Mouse (Mus musculus) right cerebral cortex, postnatal 4 days (tissue): ENCODE results near the gene Dusp3.

Experiments used
- DNase-seq: peaks from one replicate; pipeline ENCODE4 v3.0.0-alpha.2; 2022

Gene Dusp3

DNA sequence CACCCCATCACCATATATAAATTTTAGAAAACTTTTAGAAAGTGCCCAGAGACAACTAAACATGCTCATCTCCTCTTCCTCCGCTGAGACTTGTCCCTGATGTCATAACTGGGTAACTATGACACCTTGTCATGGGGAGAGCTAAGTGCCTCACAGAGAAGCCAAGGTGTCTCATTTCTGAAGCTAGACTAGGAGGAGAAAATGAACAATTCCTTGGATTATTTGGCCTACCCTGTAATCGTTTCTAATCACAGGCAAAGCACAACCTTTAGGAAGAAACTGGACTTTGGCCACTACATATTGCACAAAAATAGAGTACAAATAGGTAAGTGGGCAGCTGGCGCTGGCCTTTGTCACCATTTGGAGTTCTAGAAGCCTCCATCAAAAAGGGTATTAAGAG lies at the start of gene Dusp3:
Gene Dusp3, minus strand, starts transcription at position 101 of the 400 bp plus-strand sequence.
- no peak for DNase-seq

DNA sequence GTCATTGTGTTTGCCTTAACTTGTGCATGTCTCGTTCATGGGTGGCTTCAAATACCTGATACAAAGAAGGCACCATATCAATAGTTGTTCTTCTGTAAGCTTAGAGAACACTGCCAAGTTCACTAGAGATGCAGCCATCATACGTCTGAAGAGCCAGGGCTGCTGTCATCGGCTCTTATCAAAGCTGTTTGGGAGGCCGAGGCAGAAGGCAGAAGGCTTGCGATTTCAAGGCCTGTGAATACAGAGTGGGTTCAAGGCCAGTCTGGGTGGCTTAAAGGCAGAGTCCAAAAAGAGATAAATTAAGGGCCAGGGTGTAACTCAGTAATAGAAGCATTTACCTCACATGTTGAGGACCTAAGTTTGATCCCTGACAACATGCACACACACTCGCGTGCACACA lies 49.5 kb upstream of the Dusp3 start:
- DNase-seq, result no peak

DNA sequence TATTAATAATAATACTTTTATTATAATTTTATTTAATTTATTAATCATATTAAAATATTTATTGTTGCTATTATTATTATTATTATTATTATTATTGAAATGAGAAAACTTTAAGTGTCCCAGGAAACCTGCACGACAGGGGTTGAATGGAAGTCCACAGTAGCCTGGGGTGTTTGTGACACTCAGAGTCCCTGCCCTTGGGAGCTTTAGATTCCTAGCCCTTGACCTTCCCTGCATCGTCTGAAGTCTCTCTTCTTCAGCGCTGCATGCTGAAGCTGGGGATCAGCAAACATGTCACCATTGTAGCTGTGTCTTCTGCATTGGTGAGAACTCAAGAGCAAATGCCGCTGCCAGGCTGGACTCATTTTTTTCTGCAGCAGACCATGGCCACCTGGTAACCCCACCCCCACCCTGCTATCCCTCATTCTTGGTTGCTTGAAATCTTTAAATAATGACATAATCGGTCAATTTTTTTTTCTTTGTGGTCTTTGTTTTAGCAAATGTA lies 48.7 kb upstream of the Dusp3 start:
- DNase-seq, result no peak

DNA sequence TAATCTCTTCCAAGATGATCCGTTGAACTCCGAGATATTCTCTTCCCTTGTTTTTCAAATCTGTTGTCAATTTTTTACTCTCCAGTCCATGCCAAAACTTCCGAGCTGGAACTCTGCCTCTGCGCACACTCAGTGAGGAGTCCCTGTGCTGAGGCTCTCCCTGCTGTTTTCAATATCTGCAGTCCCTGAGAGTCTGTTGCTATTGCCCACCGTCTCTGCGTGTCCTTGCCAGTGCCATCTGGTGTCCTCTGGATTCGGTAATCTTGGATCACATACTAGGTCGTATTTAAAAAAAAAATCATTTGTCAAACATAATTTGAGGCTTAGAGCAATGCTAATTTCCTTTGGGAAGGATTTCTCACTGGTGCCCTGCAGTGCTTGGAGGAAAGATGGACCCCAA lies 48.1 kb upstream of the Dusp3 start:
- DNase-seq, result no peak

DNA sequence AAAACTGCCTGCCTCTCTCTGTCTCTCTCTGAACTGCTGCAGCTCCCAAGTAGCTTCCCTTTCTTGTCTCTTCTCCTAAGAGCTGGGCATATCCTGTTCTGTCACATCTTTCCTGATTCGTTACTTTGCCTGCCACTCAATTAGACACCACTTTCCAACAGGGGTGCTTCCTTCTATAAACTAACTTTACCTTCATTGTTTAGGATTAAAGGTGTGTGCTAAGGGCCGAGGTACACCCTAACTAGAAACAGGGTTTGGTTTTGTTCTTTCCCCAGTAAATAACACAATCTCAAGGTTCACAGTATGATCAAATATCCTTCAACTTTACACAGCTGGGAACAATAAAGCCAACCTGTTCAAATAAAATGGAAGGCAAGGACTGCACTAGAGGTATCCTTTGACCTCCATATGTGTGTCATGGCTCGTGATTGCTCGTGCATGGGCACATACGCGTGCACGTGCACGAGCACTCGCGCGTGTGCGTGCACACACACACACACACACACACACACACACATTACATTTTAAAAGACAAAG lies 46.3 kb upstream of the Dusp3 start:
- DNase-seq, result no peak

DNA sequence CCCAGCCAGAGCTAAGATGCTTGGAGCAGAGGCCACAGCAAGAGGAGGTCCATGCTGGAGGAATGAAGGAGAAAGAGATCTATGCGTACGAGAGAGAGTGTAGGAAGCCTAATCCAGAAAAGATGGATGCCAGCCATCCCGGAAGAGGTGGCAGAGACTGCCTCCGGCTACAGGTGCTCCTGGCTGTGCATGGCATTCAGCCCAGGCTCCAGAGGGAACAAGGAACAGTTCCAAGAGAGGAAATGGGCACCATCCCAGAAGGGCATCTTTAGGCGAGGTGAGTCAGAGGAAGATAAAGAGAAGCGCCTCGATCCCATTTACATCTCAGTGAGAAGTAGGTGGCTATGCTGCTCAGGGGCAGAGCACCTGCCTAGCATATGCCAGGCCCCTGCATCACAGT lies 44.3 kb upstream of the Dusp3 start:
- no peak for DNase-seq

DNA sequence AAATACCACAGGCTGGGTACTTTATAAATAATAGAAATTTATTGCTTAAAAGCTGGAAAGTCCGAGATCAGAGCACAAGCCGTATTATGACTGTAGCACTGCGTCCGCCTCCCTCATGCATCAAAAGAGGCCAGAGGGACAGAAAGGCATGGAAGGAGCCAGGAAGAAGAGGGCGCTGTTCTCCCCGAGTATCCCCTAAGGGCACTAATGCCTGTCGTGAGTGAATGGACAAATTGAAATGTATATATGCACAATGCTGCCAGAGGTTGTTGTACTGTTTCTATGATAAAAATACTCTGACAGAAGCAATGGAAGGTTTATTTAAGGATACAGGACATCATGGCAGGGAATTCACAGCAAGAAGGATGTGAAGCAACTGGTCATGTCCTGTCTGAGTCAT lies 43.2 kb upstream of the Dusp3 start:
- no peak for DNase-seq

DNA sequence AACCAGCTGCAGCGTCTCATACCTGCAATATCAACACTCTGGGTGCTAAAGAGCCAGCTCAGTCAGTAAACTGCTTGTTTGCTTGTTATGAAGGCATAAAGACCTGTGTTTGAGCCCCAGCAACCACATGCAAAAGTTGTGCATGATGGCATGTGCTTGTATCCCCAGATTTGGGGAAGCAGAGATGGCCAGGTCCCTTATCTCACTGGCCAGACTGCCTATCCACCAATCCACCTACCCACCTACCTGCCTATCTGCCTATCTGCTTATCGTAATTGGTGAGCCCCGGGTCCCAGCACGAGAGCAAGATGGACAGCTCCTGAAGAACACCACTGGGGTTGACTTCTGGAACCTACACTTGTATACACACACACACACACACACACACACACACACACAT lies 42.5 kb upstream of the Dusp3 start:
- no peak for DNase-seq

DNA sequence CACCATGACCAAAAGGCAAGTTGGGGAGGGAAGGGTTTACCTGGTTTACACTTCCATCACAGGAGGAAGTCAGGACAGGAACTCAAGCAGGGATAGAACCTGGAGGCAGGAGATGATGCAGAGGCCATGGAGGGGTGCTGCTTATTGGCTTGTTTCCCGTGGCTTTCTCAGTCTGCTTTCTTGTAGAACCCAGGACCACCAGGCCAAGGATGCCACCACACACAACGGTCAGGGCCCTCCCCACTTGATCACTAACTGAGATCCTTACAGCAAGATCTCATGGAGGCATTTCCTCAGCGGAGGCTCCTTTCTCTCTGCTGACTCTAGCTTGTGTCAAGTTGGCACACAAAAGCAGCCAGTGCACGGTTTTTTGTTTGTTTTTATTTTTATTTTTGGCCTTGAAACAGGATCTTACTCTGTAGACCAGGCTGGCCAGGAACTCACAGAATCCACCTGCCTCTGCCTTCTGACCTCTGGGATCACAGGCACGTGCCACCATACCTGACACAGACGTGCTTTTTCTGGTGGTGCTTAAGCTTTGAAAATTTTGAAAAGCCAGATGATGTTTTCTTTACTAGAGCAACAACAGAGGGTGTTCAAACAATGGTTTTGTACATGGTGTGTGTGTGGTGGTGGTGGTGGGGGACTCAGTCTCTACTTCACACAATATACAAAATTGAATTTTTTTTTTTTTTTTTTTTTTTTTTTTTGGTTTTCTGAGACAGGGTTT lies 41.4 kb upstream of the Dusp3 start, which contains the start of gene Mpp3:
Gene Mpp3, minus strand, starts transcription at position 375 of the 730 bp plus-strand sequence.
- no peak for DNase-seq

DNA sequence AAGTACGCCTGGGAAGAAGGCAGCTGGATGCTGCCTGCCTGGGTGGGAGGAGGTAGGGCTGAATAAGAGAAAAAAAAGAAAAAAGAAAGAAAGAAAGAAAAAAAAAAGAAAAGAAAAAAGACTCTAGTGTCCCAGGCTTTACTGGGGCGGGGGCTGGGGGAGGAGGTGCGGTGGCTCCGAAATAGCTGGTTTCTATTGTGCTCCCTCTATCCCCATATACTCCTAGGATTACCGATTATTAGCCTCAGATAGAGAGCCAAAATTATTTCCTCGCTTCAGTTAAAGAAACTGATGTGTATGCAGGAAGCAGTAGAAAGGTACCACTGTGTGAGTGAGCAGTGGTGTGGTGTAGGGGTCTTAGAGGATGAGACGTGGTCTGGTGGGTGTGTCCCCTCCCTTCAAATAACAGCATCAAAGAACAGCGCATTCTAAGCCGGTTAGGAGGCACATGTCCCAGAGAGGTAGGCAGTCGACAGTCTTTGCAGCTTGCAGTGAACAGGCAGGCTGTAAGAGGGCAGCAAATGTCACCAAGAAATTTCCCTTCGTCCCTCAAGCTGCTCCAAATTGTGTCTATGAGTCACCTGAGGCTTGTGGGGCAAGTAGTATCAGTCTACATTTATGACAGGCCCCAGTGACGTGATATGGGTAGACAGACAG lies 40.7 kb upstream of the Dusp3 start:
- no peak for DNase-seq

DNA sequence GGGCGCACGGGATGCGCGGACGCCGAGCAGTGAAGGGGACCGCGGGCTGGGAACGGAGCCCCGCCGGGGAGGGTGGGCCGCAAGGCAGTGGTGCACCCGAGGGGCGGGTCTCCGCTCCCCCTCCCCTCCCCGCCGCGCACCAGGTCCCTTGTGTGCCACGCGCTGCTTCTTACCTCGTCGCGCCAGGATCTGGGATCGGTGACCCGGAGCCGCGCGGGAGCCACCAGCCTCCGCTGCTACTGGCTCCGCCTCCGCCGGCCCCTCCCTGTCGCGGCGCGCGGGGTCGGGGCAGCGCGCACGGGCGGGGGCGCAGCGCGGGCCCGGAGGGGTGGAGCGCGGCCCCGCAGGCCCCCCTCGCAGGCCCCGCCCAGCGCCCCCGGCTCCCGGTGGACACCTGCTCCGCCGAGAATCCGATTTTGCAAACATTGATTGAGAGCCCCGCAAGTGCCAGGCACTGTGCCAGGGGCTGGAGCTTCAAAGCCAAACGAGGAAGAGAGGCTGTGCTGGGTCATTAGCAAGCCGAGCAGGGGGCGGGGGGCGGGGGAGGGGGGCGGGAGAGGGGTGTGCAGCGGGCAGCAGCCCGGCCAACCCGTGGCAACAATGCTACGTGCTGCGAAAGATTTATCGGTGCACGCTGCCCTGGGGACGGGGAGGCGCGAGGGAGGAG lies 40.0 kb upstream of the Dusp3 start:
- DNase-seq, result peak; percentile 72

DNA sequence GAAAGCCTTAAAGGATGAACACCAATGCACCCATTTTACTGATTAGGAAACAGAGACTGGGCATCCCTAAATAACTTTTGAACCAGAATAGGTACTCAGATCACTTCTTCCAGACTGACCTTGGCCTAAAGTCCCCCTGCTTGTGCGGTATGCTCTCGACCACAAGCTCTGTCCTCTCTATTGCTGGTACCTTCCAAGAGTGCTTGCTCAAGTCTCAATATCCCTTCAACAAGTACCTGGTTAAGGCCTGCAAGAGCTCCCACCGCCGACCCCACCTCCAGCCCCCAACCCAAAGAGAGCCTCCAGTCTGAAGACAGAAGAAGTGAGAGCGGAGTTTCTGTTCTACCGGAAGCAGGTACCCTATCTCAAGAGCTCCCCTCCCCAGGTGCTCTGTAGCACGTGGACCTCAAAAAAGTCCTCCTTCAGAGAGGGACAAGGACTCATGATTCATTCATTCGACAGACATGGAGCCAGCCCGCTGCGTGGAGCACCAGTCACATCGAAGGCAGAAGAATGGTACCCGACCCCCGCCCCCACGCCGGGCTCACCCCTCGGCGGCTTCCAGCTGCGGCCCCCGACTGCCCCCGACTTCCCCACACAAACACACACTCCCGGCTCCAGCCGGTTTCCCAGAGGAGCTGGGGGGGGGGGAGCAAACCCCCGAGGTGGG lies 39.3 kb upstream of the Dusp3 start:
- DNase-seq, result peak; percentile 55

DNA sequence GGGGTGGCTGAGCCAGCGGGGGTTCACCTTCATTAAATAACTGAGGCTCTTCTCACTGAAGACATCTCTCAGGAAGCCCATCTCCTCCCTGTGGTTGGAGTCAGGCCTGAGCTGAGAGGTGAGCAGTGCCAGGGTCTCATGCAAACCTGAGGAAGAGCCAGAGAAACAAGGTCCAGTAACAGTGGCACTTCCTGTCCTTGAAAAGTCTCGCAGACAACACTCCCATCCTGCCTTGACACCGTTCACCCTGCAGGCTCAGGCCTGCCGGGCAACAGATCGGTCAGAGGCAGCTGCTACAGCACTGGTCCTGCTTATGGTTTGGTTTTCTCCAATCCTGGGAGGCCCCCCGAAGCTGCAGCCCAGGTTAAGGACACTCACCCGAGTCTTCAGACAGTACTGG lies 38.5 kb upstream of the Dusp3 start:
- no peak for DNase-seq

DNA sequence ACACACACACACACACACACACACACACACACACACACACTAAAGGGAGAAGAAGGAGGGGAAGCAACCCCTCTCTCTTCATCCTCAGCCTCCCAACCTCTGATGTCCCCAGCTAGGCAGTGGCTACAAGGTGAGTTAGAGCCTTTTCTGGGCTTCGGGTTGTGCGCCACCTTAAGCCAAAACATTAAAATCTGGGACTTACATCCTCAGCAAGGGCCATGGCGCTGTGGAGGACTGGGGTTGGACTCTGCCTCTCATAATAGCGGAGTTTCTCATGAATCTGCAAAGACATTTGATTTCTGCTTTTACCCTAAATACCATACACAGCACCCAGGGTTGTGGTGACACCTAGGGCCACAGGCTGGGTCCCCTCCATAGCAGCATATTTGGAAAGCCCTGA lies 38.1 kb upstream of the Dusp3 start:
- DNase-seq, result no peak

DNA sequence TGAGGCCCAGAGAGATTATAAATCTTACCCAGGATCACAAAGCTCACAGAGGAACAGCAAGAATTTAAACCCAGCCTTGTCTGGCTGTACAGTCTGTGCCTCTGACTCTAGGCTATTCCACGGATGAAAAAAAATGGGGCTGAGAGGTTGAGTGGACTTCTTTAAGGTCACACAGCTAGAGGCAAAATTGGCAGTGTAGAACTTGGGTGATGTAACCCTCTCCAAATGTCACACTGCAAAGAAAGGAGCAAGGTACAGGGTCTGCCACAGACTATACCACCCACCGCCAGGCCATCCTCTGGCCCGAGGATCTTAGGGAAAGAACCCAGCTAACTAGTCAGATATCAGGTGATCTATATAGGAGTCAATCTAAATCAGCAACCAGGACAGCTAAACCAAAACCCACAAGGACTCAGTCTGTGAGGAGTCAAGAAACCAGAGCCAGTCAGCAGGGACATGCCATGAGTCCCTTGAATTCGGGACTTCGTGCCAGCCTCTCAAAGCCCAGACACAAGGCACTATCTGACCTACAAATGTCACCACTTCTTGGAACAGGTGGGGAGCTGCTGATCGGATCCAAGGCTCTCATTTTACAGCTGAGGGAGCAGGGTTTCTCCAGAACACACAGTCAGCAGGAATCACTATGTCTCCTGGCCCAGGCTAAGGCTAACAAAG lies 37.4 kb upstream of the Dusp3 start:
- no peak for DNase-seq

DNA sequence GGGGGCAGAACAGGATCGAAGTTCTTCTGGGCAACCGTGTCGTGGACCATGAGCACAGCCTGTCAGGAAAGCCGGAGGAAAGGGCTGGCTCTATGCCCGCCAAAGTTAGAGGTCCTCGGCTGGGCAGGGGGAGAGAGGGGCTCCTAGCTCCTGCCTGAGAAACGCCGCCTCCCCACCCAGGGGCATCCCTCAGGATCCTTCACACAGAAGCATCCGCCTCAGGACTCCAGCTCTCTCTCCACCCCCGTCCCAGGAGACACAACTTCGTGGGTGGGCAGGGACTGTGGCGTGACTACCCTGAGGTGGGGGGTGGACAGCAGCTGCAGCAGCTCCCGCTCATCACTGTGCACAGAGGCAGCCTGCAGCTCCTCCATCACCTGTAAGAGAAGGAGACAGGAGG lies 36.6 kb upstream of the Dusp3 start:
- DNase-seq, result no peak

DNA sequence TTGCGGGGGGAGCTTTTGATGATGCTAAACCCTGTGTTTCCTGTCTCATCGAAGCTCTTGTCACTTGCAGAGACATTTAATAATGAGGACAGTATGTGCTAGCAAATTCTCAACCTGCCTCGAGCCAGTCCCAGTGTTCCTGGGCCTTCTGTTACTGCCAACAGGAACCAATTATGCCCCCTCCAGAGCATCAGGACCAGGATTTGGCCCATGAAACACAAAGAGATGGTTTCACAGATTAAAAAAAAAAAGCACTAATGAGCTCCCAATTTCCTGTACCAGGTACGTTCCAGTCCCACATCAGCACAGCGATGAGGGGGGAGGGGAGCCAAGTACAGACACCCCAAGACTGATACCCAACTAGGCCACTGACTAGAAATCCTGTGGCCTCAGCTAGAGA lies 34.4 kb upstream of the Dusp3 start:
- no peak for DNase-seq

DNA sequence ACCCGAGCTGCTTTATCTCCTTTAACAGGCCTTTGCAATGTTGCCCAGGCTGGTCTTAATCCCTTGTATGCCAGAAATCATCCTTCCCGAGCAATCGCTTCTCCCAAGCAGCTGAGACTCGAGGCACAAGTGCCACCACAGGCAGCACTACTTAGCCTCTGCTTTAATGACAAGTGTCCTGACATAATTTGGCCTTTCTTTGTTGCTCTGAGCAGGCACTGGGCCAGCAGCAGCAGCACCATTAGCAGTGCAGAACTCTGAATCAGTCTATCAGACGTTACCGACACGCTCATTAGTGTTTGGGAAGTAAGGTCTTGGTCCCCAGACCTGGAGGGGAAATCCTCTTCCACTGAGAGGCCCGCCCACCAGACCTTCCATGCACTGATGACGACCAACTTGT lies 32.9 kb upstream of the Dusp3 start:
- DNase-seq, result no peak

DNA sequence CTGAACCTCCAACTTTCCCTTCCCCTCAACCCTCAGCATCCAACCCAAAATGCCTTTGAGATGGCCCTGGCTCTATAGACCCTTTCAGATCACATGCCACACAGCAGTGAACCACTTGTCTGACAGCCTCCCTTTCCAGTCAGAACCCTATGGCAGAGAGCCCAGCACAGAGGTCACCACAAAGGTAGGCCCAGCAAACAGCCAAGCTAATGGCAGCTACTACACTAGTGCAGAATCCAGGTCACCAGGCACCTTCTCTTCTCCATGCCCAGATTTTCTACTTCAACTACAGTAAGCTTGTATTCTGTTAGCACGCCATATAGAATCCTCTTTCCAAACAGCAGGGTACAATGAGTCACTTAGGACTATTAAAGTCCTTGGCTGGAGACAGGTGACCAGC lies 29.3 kb upstream of the Dusp3 start:
- DNase-seq, result no peak

DNA sequence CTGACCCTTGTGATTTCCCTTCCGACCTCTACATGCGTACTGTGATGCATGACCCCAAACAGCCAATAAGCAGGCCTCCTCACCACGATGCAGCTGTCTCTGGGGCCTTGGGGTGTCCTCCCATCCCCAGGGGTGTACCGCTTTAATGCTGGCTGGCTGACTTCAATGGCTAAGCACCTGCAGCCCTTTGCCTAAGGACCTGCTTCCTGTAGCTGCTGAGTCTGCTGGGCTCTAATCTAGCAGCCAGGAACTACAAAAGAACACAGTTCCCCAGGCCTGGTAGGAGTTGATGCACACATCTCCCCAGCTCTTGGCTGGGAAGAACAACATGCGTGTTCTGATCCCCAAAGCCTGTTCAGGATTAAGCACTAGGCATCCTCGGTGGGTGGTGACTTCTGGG lies 28.7 kb upstream of the Dusp3 start:
- DNase-seq, result no peak

DNA sequence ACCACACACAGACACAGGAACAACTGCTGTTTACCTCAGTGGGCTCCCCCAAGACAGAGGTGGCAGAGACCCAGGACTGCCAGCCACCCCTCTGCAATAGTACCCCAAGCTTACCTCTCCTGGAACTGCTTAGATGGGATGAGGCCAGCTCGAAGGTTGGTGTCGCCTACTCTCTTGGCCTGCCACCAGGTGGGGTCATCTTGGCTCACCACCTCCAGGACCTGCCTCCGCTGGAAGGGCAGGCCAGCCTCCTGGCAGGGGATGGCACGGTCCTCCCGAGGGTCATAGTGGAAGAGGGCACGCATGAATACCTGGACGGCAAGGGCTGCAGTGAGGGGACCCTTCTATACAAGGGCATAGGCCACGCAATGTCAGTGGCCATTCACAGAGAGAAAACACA lies 26.4 kb upstream of the Dusp3 start:
- DNase-seq, result no peak

DNA sequence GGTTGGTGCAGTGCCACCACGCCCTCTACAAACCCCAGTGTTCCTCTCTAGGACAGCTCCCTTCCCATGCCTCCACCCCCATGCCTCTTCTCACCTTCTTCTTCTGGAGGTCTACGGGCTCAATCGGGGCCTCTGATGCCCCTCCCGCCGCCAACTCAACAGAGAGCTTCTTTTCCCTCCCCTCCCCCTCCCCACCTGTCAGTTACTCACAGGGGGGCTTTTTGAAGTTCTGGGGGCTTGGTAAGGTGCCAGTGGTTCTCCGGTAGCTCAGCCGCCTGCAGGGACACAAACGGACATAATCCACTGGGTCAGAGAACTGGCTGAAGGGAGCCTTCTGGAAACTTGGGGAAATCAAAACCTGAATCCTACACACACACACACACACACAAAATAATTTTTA lies 24.7 kb upstream of the Dusp3 start:
- DNase-seq, result no peak

DNA sequence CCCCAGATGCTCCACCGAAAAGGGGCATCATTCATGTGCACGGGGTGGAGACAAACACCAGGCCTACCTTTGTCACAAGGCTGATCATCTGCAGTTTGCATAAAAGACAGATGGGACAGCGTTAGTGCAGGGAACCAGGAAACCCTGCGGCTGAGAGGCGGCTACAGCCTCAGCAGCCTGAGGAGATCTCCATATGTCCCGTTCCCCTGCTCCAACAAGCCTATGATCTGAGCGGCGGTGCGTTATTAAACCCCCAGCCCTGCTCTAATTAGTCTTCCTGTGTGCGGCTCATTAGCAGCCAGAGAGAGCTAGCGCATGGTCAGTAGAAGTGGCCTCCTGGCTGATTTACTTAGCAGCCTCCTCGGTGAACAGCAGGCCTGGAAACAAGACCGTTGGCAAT lies 23.3 kb upstream of the Dusp3 start:
- DNase-seq, result no peak
